Mouse (Mus musculus): Measurements from ENCODE around the gene Gimap5. TPM values are rescaled to one million over a fixed set of nuclear protein-coding genes. Genes with fewer than 3 reads are reported as not detected.

Gene Gimap5
- polyA plus RNA-seq, 1 experiment from 2014 or later: 29.6 TPM

DNA sequence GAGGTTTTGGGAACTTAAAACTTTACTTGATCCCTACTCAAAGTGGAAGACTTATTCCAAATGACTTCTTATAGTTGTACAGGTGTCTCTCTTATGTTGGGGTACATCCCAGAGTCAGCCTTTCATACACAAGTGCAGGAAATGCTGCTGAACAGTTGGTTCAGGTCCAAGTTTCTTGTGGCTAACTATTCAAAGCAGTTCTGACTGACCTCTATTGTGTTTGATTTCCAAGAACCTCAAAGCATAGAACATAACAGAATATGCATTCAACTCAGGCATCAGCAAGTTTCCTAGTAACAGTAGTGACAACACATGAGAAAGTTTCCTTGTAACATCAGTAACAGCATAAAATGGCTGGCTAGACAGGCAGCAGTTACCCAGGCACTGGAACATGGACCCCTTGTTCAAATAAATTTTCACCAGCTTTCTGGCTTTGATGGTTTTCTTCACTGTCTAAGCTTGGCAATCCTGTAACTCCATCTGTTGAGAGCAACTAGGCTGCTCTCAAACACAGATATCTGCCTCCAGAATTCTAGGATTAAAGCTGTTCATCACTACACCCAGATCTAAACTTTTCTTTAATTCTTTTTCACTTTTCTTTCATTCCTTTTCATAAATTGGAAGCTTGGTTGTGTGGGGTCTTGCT, 57.5 kb downstream of the Gimap5 start:
- no peak for DNase-seq (ENCODE audit: low spot score)

Other genes with a start within 250 kb of the Gimap5 start
- gene Atp6v0e2, start 208.6 kb upstream of the Gimap5 start, polyA plus RNA-seq (2015; fragmentation: Nextera tagmentation; extraction: Ambion mirVana): 0.78 and 1.1 TPM in 2 replicates
- gene Lrrc61, start 191.4 kb upstream of the Gimap5 start, polyA plus RNA-seq (2015; fragmentation: Nextera tagmentation; extraction: Ambion mirVana): 6.1 and 6.8 TPM in 2 replicates
- 14.9 and 18.0 TPM in 2 replicates for gene Rarres2, start 173.4 kb upstream of the Gimap5 start, polyA plus RNA-seq (2015; fragmentation: Nextera tagmentation; extraction: Ambion mirVana)
- 0.48 TPM in 1 of 2 replicates, not detected in the other for gene Gm45021, start 156.6 kb upstream of the Gimap5 start, polyA plus RNA-seq (2015; fragmentation: Nextera tagmentation; extraction: Ambion mirVana)
- 15.5 and 15.6 TPM in 2 replicates for gene Repin1, start 152.3 kb upstream of the Gimap5 start, polyA plus RNA-seq (2015; fragmentation: Nextera tagmentation; extraction: Ambion mirVana)
- not detected in 2 replicates for gene Gm44965, start 152.3 kb upstream of the Gimap5 start, polyA plus RNA-seq (2015; fragmentation: Nextera tagmentation; extraction: Ambion mirVana)
- gene Zfp775, start 144.1 kb upstream of the Gimap5 start, polyA plus RNA-seq (2015; fragmentation: Nextera tagmentation; extraction: Ambion mirVana): 6.8 and 6.9 TPM in 2 replicates
- gene AI854703, start 119.4 kb upstream of the Gimap5 start, polyA plus RNA-seq (2015; fragmentation: Nextera tagmentation; extraction: Ambion mirVana): 2.0 and 2.3 TPM in 2 replicates
- 11.8 and 12.8 TPM in 2 replicates for gene Gimap8, start 99.0 kb upstream of the Gimap5 start, polyA plus RNA-seq (2015; fragmentation: Nextera tagmentation; extraction: Ambion mirVana)
- 164 and 172 TPM in 2 replicates for gene Gimap9, start 70.1 kb upstream of the Gimap5 start, polyA plus RNA-seq (2015; fragmentation: Nextera tagmentation; extraction: Ambion mirVana)
- gene Gimap4, start 61.6 kb upstream of the Gimap5 start, polyA plus RNA-seq (2015; fragmentation: Nextera tagmentation; extraction: Ambion mirVana): 33.0 and 34.3 TPM in 2 replicates
- gene Gimap6, start 38.0 kb upstream of the Gimap5 start, polyA plus RNA-seq (2015; fragmentation: Nextera tagmentation; extraction: Ambion mirVana): 184 TPM in 2 replicates
- 11.0 and 13.9 TPM in 2 replicates for gene Gm28053, start 27.6 kb upstream of the Gimap5 start, polyA plus RNA-seq (2015; fragmentation: Nextera tagmentation; extraction: Ambion mirVana)
- 6.5 and 6.7 TPM in 2 replicates for gene Gimap7, start 27.6 kb upstream of the Gimap5 start, polyA plus RNA-seq (2015; fragmentation: Nextera tagmentation; extraction: Ambion mirVana)
- 148 and 170 TPM in 2 replicates for gene Gimap1, start 7.1 kb upstream of the Gimap5 start, polyA plus RNA-seq (2015; fragmentation: Nextera tagmentation; extraction: Ambion mirVana)
- gene Gimap3, start 24.7 kb downstream of the Gimap5 start, polyA plus RNA-seq (2015; fragmentation: Nextera tagmentation; extraction: Ambion mirVana): 3.6 and 5.3 TPM in 2 replicates
- 129 and 134 TPM in 2 replicates for gene Tmem176a, start 94.7 kb downstream of the Gimap5 start, polyA plus RNA-seq (2015; fragmentation: Nextera tagmentation; extraction: Ambion mirVana)
- gene Tmem176b, start 95.3 kb downstream of the Gimap5 start, polyA plus RNA-seq (2015; fragmentation: Nextera tagmentation; extraction: Ambion mirVana): 304 TPM in 2 replicates
- 0.66 and 0.86 TPM in 2 replicates for gene Aoc1, start 126.7 kb downstream of the Gimap5 start, polyA plus RNA-seq (2015; fragmentation: Nextera tagmentation; extraction: Ambion mirVana)
- 0.06 and 0.10 TPM in 2 replicates for gene 1600015I10Rik, start 183.7 kb downstream of the Gimap5 start, polyA plus RNA-seq (2015; fragmentation: Nextera tagmentation; extraction: Ambion mirVana)
- gene Doxl2, start 228.8 kb downstream of the Gimap5 start, polyA plus RNA-seq (2015; fragmentation: Nextera tagmentation; extraction: Ambion mirVana): 0.18 TPM in 1 of 2 replicates, not detected in the other
- not detected in 2 replicates for gene Svs1, start 240.7 kb downstream of the Gimap5 start, polyA plus RNA-seq (2015; fragmentation: Nextera tagmentation; extraction: Ambion mirVana)